Mouse (Mus musculus) cerebellum, adult 2 months (tissue): Measurements from ENCODE around the gene Ist1.

Experiments used
- CTCF ChIP-seq: fragments of 200-500 bp; IDR thresholded peaks from 2 replicates; pipeline ENCODE4 v1.5.1; 2011; ENCODE audit warnings: low read depth, mild to moderate bottlenecking, control low read depth, low read length, moderate library complexity, borderline replicate concordance; ENCODE audit not compliant: insufficient read depth
- POLR2A ChIP-seq: fragments of 200-500 bp; IDR thresholded peaks from 2 replicates; pipeline ENCODE4 v1.6.1; 2011; ENCODE audit warnings: low read length, control low read depth, borderline replicate concordance; ENCODE audit not compliant: insufficient read depth

DNA sequence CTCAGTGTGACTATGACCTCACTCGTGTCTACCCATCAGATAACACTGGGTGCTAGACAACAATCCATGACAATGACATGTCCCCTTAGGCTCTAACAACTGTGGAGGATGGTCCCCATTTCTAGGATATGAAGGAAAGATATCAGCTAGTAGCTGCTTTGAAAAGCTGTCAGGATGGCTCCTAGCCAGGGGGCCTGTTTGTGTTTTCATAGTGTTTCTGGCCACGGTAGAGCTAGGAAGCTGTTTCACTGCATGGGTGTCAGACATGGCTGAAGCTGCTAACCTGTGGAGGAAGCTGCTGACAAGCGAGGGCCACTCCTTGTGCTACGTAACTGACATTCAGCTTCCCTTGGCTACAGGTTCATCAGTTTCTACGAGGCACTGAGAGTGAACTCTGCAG, 26.4 kb downstream of the Ist1 start:
- TF ChIP-seq CTCF (no peak), POLR2A (no peak)
